Mouse (Mus musculus): ENCODE data around the gene Zfp444.
A peak's percentile ranks its signal among the peaks of the same experiment; 100 is the strongest.

The Zfp444 gene

GRCm38 (mm10) chr7:6172006-6172649, at the start of gene Zfp444:
Zfp444 (plus strand) TSS chr7:6172226.
- DNase-seq = peak; percentile 100

GRCm38 (mm10) chr7:6126690-6127448, 45.2 kb upstream of the Zfp444 start:
- peak; percentile 87 to 90 for DNase-seq

GRCm38 (mm10) chr7:6130346-6130745, 41.7 kb upstream of the Zfp444 start:
- no peak for DNase-seq

- no peak for DNase-seq
These were observed 39.4 kb upstream of the Zfp444 start for GRCm38 (mm10) chr7:6132646-6133045.

- no peak for DNase-seq
These were observed 35.5 kb upstream of the Zfp444 start for GRCm38 (mm10) chr7:6136497-6136896.

GRCm38 (mm10) chr7:6139295-6139694, 32.7 kb upstream of the Zfp444 start:
- no peak for DNase-seq

GRCm38 (mm10) chr7:6143991-6144531, 28.0 kb upstream of the Zfp444 start:
- no peak for DNase-seq

GRCm38 (mm10) chr7:6145423-6146188, 26.4 kb upstream of the Zfp444 start:
- no peak for DNase-seq

- no peak for DNase-seq
These were observed 25.6 kb upstream of the Zfp444 start for GRCm38 (mm10) chr7:6146194-6146981.

GRCm38 (mm10) chr7:6146982-6147325, 25.1 kb upstream of the Zfp444 start:
- no peak for DNase-seq

GRCm38 (mm10) chr7:6147688-6148087, 24.3 kb upstream of the Zfp444 start:
- DNase-seq = no peak

GRCm38 (mm10) chr7:6151266-6151665, 20.8 kb upstream of the Zfp444 start:
- peak in 1 of 2 experiments; percentile 6 for DNase-seq

GRCm38 (mm10) chr7:6152036-6152435, 20.0 kb upstream of the Zfp444 start:
- DNase-seq = no peak

- DNase-seq = no peak
These were observed 18.9 kb upstream of the Zfp444 start for GRCm38 (mm10) chr7:6153131-6153530.

- DNase-seq = no peak
These were observed 17.9 kb upstream of the Zfp444 start for GRCm38 (mm10) chr7:6154164-6154563.

- peak; percentile 87 to 90 for DNase-seq
These were observed 16.8 kb upstream of the Zfp444 start for GRCm38 (mm10) chr7:6155031-6155872.

GRCm38 (mm10) chr7:6155901-6156411, 16.1 kb upstream of the Zfp444 start, which contains the start of gene Zfp787:
Zfp787 (minus strand) TSS chr7:6155997.
- peak; percentile 98 for DNase-seq

- DNase-seq = no peak
These were observed 15.0 kb upstream of the Zfp444 start for GRCm38 (mm10) chr7:6156901-6157472.

- DNase-seq = no peak
These were observed 14.5 kb upstream of the Zfp444 start for GRCm38 (mm10) chr7:6157479-6157878.

- DNase-seq = no peak
These were observed 12.4 kb upstream of the Zfp444 start for GRCm38 (mm10) chr7:6159604-6160003.

- DNase-seq = no peak
These were observed 10.5 kb upstream of the Zfp444 start for GRCm38 (mm10) chr7:6161541-6161940.

Measured in cerebellum, postnatal 14 days (tissue).